Mouse (Mus musculus): ENCODE data around the gene Gm8229.
"Not testable (repeated sequence)": the region's sequence is repeated elsewhere in the genome, so short reads cannot be mapped to it uniquely, and the experiment has no call there.

Gm8229 gene

DNA sequence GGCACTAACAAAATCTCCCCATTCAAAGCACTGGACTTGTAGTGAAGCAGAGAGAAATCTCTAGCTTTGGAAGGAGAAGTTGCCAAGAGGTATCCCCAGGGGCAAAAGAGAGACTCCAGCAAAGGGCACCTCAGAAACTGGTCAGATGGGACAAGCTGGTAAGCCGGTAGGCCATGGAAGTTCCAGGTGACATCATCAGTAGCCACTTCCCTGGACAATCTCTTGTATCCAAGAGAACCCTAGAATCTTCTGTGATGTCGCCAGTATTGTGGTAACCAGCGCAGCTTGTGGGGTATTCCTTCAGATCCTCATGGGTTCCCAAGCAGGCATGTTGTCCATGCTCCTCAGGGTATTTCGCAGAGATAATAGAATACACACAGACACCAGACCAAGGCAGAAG, at the start of gene Gm8229:
Gene Gm8229, plus strand, starts transcription at position 301 of the 400 bp plus-strand sequence.
- DNase-seq (ENCODE audit: low spot score in 2 of 2) = not testable (repeated sequence)

DNA sequence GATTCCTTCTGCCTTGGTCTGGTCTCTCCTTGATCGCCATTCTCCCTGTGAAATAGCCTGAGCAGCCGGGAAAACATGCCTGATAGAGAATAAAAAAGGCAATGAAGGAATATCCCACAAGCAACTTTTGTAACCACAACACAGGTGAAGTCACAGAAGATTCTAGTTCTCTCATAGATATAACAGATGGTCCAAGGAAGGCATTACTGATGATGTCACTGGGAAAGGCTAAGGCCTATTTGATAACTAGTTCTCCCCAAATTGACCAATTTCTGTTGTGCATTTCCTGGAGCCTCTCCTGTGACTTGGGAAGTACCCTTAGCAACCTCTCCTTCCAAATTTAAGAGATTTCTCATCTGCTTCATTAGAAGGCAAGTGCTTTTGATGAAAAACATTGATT, 26.7 kb upstream of the Gm8229 start, which contains the start of gene Gm5930:
Gene Gm5930, minus strand, starts transcription at position 101 of the 400 bp plus-strand sequence.
- DNase-seq (ENCODE audit: low spot score in 2 of 2) = not testable (repeated sequence)

DNA sequence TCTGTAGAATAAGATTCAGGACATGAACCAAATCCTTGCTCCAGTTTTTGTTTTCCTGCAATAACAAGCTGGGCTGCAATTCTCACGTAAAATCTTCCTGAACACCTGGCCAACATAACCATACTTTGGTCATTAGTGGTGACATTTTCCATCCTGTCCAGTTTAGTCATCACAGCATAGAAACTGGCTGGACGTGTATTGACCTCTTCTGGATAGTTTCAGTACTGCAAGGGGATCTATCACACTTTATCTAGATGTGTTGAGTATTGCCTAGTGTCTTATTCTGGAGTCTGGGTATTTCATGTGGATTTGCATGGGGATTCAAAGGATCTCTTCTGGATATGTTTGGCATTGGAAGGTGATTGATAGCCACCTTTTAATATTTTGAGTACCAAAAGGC, 3.7 kb upstream of the Gm8229 start:
- DNase-seq (ENCODE audit: low spot score in 2 of 2) = not testable (repeated sequence)

DNA sequence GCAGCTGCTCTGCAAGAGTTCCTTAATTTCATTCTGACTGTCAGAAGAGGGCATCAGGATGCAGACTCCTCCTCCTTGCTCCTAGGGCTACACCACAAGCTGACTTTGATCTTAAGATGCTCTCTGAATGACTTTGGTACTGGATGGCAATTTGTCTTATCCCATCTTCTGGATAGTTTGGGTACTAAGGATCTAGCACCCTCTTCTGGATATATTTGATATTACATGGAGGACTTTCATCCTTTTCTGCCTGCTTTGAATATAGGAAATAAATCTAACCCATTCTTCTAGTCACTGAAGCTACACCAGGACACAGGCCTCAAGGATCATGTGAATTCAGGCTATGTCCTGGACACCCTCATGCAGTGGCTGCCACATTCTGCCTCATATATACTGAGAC, 2.9 kb upstream of the Gm8229 start:
- not testable (repeated sequence) for DNase-seq (ENCODE audit: low spot score in 2 of 2)

DNA sequence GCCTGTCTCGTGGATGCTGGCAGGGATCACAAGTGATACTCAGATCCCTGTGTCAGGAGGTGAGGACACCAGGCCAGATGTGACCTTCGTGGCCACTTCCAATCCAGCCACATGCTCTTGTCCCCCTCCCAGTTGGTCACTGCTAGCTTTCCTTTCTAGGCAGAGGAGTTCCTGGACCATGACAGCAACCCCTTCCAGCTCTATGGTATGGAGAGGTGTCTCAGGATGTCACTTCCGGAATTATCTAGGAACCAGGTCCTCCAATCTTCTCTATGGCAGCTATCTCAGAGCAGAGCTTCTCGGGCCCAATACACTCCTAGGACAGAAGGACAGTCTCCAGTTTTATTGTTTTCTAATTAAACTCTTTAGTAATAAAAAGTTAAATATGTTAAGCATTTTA, 19.1 kb downstream of the Gm8229 start:
- DNase-seq (ENCODE audit: low spot score in 2 of 2) = not testable (repeated sequence)

DNA sequence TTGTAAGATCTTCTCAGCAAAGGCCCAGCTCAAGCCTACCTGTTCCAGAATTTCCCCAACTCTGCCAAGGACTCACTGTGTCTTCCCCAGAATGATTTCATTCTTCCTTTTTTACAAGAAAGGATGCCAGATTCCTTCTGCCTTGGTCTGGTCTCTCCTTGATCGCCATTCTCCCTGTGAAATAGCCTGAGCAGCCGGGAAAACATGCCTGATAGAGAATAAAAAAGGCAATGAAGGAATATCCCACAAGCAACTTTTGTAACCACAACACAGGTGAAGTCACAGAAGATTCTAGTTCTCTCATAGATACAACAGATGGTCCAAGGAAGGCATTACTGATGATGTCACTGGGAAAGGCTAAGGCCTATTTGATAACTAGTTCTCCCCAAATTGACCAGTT, 45.4 kb downstream of the Gm8229 start, which contains the start of gene Gm3371:
Gene Gm3371, minus strand, starts transcription at position 101 of the 400 bp plus-strand sequence.
- DNase-seq (ENCODE audit: low spot score in 2 of 2) = not testable (repeated sequence)

All from heart, adult 9 months (tissue).